Mouse (Mus musculus) urinary bladder, adult 18-20 months (tissue): ENCODE data around the gene Lrrc8e.
"Not testable (repeated sequence)": the region's sequence is repeated elsewhere in the genome, so short reads cannot be mapped to it uniquely, and the experiment has no call there.

Experiments used
- DNase-seq, 2 experiments: peaks; one replicate each; pipeline ENCODE4 v3.0.0; 2022; ENCODE audit warnings: low spot score in 2 of 2, mixed read lengths in 2 of 2

Lrrc8e gene

DNA sequence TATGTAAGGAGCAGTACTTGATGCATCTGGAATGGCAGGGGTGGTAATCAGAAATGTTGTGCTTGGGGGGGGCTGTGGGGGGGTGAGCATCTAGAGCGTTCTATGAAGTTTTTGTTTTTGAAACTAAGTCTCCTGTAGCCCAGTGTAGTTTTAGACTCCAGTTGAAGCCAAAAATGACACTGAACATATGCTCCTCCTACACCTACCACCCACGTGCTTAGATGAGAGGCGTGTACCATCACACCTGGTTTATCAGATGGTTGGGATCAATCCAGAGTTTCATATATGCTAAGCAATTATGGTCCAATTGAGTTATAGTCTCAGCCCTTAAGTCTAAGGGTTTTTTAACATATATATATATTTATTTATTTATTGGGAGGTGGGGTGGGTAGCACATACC lies 7.0 kb upstream of the Lrrc8e start:
- no peak for DNase-seq

DNA sequence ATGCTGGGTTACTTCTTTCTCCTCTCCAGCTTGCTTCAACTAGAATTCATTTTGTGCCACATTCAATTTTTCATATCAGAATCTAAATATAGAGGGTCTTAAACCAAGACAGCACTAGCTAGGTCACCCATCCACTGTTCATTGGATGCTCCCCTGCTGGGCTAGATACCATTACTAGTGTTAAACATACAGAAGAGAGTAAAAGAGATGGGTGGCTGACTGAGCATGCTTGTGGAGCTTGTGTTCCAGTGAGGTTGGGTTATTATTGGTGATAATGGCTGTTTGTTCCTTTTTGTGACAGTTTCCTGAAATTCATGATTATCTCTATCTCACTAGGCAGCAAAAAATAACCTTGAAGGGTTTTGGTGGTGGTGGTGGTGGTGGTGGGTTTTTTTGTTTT lies 4.6 kb upstream of the Lrrc8e start:
- DNase-seq, result no peak

GRCm38 (mm10) chr8:4226323-4226722 lies 304 bp upstream of the Lrrc8e start:
- no peak for DNase-seq

GRCm38 (mm10) chr8:4227919-4228318 lies 1.3 kb downstream of the Lrrc8e start:
- DNase-seq, result no peak

DNA sequence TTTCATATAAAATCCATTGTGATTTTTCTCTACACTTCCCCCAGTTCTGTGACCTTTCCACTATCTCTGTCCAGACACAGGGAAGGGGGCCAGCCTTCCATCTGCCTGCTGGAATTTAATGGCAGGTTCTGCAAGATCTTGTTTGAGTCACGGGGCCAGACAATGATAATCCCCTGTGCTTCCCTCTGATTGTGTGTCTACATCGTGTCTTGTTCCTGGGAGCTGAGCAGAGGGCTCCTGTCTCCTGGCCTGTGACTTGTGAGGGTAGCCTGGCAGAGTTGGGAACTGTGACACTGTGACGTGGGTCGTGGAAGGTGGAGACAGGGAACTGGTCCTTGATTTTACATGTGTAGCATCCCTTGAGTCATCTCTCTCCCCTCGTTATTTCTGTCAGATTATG lies 3.2 kb downstream of the Lrrc8e start:
- DNase-seq, result no peak

DNA sequence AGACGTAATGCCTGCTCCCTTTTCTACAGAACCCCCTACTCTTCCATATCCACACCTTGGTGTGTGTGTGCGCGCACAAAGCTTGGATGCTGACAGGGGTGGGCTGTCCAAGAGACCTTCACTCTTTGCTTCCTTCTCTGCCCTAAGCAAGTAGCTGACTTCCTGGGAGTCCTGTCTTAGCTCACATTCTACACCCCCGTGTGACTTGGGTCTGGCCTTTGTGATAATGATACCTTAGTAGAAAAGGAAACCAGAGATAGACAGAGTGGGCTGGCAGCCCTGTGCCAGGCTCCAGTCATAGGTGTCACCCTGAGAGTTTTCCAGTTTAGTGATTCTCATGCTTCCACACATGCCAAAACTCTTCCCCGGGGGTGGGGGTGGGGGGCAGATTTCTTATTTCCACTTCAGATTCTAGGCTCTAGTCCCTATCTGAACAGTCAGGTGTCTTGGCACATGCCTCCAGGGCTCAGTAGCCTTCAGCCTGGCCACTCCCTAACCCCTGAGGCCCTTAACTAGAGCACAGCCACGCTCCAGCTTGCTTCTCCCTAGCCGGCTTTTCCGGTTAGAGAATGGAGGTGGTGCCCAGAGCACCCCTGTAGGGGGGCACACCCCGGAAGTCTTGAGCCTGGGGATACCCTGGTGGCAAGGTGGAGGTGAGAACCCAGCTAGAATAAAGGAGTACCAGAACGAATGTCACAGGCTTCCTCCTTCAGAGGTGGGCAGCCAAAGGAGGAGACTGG lies 4.2 kb downstream of the Lrrc8e start:
- peak; percentile 48 to 81 for DNase-seq

DNA sequence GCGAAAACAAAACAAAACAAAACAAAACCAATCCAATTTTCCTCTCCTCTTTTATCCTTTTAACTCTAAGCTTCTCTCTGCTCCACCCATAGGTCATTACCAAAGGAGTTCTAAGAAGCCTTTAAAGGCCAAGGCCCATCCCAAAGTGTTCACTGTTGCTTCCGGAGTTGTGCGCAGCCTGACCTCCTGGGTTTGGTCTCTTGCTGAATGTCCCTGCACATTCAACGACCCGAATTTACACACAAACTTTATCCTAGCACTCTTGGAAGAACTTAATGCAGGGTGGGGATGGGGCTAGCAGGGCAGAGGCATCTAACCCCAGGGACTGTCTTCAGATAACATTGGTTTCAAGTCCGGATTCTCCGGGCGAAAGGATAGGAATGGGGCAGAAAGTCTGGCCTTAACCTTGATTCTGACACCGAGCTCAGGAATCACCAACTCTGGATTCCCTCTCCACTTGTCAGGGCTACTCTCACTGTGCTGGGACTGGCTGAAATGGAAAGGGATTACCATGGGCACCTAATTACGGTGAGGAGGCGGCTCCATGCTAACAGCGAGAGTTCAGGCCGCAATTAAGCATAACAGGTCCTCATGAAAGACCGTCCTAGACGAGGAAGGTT lies 11.3 kb downstream of the Lrrc8e start:
- no peak for DNase-seq

DNA sequence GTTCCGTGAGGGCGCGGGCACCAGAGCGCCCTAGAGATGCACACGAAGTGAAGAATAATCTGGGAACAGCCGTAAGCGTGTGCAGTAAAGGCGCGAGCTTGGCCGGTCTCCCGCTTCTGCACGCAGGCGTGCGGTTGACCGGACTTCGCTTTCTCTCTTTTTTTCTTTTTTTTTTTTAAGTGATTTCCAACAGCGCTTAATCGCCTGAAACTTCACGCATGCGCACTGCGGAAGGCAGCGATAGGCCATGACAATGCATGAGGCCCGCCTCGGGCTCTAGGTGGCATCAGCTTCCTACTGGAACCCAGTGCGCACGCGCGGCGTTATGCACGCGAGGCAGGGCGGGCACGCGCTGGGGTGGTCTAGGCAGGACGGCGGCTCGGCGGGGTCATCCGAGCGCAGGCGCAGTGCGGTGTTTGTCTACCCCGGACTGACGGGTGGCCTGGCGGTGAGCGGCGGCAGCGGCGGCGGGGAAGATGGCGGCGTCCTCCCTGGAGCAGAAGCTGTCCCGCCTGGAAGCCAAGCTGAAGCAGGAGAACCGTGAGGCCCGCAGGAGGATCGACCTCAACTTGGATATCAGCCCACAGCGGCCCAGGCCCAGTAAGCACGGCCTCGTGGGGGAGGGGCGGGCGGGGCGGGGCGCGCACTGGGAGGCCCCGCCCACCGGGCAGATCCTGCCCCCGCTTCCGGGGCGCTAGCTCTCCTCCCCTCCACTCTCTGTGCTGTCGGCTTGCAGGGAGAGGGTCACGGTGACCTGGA lies 12.0 kb downstream of the Lrrc8e start, which contains the start of the genes Map2k7 and Gm49320:
Gene Map2k7 (plus strand): TSS at position 307 of the 759 bp plus-strand sequence.
Gene Gm49320 (plus strand): TSS at position 432 of the 759 bp plus-strand sequence.
- peak; percentile 96 to 100 for DNase-seq

GRCm38 (mm10) chr8:4239193-4239890 lies 12.7 kb downstream of the Lrrc8e start:
- no peak for DNase-seq

GRCm38 (mm10) chr8:4245061-4245460 lies 18.4 kb downstream of the Lrrc8e start:
- no peak for DNase-seq

GRCm38 (mm10) chr8:4245737-4246136 lies 19.1 kb downstream of the Lrrc8e start:
- no peak for DNase-seq

GRCm38 (mm10) chr8:4247241-4247640 lies 20.6 kb downstream of the Lrrc8e start:
- no peak for DNase-seq

DNA sequence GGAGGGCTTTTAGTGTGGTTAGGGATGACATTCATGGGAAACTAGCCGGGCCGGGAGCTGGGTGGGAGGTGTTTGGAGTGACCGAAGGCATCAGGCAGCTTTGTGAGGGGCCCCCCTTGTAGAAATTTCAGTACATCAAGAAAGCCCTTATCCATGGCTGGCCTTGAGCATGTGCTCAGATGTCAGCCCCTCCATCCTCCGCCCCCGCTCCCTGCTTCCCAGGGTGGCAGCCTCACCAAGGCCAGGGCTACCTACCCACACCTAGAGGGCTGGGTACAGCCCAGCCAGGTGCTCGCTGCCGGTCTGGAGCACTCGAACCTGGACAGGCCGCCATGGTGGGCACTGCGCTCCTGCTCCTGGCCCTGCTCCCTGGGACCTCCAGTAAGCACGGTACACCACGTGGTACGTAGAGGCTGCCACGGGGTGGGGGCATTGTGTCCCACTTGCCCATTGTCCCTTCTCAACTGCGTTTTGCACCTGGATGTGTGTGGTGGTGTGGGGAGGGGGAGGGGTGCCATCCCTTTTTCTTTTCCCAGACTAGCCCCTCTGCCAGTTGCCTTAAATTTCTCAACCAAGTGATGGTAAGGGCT lies 21.4 kb downstream of the Lrrc8e start, which contains the start of gene Tgfbr3l:
Gene Tgfbr3l (plus strand): TSS at position 264 of the 590 bp plus-strand sequence.
- no peak for DNase-seq

GRCm38 (mm10) chr8:4249213-4249612 lies 22.6 kb downstream of the Lrrc8e start:
- no peak for DNase-seq

DNA sequence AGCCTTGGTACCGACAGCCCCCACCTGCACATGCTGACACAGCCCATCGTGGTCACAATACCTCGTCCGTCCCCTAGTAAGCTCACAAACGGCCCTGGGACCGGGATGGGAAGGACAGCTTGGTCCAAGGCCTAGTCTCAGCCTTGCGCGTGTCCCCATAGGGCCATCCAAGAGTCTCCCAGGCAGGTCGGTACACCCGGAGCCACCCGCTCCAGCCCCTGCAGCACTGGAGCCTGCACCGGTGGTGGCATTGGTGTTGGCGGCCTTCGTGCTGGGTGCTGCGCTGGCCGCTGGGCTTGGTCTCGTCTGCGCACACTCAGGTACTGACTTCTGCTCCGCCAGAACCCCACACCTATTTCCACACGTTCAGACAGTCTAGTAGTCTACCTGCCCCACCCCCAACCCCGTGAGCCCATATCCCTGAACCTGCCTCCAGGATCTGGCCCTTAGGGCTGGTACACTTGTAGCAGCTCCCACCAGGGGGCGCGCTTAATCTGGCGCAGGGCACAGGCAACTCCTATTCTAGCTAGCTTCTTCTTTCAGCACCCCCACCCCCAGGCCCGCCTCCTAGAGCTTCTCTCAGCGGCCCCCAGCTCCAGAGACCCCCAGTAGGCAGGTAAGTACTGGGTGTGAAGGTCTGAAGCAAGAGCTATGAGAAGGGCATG lies 23.8 kb downstream of the Lrrc8e start:
- DNase-seq, result peak; percentile 56 to 79

GRCm38 (mm10) chr8:4252116-4252760 lies 25.6 kb downstream of the Lrrc8e start:
- no peak for DNase-seq

DNA sequence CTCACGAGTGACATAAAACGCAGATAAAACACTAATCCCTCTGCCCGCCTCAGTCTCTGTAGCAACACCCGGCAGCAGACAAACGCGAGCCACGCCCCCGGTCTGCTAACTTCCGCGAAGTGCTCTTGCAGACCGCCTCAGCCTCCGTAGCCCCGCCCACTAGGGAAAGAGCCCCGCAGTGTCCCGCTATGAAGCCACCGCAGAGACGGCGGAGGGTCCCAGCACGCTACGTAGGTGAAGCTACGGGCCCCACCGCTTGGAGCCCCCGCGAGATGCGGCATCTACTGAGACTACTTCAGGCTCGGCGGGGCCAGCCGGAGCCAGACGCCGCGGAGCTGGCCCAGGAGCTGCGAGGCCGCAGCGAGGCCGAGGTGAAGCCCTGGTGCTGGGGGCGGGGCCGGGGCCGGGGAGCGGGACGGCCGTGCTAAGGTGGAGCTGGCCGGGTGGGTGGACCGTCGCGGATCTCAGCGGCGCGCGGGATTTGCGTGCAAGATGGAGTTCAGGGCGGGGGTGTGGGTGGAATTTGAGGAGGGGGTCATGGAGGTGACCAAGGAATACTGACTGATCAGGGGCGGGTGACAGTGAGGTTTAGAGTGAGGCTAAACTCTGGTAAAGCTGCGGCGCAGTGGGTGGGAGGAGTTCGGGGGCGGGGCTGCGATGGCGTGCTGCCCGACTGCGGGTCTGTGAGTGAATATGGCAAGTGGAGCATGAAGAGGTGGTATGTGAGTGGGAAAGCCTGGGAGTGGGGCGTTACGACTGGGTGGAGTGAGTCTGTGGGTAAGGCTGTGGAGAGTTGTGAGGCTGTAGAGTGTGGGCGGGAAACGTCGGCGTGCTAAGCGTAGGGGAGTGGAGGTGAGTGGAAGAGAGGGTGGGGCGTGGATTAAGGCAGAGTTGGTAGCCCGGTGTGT lies 26.6 kb downstream of the Lrrc8e start, which contains the start of gene Snapc2:
Gene Snapc2 (plus strand): TSS at position 147 of the 908 bp plus-strand sequence.
- DNase-seq, result peak; percentile 92 to 98

DNA sequence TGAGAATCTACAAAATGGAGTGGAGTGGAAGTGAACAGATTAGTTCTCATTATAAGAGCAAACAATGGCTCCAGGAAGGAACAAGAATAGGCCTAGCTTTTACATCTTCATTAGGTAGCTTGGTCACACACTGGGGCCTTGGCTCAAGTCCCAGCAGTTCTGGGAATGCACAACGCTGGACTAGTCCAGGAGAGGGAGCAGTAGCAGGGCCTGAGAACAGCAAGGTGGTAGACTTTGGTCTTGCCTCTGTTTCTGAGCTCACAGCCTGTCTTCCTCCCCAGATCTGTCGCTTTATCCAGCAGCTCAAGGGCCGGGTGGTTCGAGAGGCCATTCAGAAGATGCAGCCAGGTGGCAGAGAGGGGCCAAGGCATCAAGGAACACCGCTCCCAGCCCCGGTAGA lies 27.4 kb downstream of the Lrrc8e start:
- no peak for DNase-seq

- DNase-seq, result not testable (repeated sequence)
These were observed 28.8 kb downstream of the Lrrc8e start for GRCm38 (mm10) chr8:4255471-4255870.
